Mouse (Mus musculus) liver, postnatal 0 days (tissue): Measurements from ENCODE around the gene Olfr548-ps1.

ENCODE experiments used
- CTCF ChIP-seq: sonication (generic); IDR thresholded peaks from 2 replicates; pipeline ENCODE4 v1.5.1; 2016; ENCODE audit warnings: antibody characterized with exemption, low read depth
- EP300 ChIP-seq: IDR thresholded peaks from 2 replicates; pipeline ENCODE4 v1.6.1; 2016; ENCODE audit warnings: antibody characterized with exemption, low read depth, mild to moderate bottlenecking

GRCm38 (mm10) chr7:102571142-102571541, 30.4 kb downstream of the Olfr548-ps1 start, which contains the start of gene Olfr550:
- TF ChIP-seq EP300 (no peak), CTCF (no peak)
